In genomic region chr17:57255354-57255753, GRCm38 (mm10) we compare ENCODE assay signal across 12 mouse cellular contexts. TPM values are rescaled to one million over a fixed set of nuclear protein-coding genes. Genes with fewer than 3 reads are reported as not detected.
DNase-seq lines count a peak whose midpoint lies in the region; ATAC-seq and TF ChIP-seq lines count a peak whose summit lies in the region.
"Had no signal": no experiment of that assay in that cellular context is flagged by ENCODE, and none has a peak within 500 bp of the region (broad histone marks: within the 10 kb centered on the region; RNA-seq: fewer than 3 reads in every experiment).

No protein-coding gene starts in this region.

- intact Hi-C loops in heart, postnatal 14 days (cut with DNase I) = no loop called here
- intact Hi-C loops in gastrocnemius, postnatal 14 days (cut with DNase I; ENCODE audit: low total_unique reads) = no loop called here
- intact Hi-C loops in heart, postnatal 36 days (cut with DNase I) = loop anchor here (10.0 kb wide), 2 partner anchors 261 to 791 kb away; partner anchors contain the start of genes Alkbh7 and Clpp

- H3K4me3 ChIP-seq in lung, adult 2 months (replicated peaks; ENCODE audit: extremely low read depth, low read depth, low read length) = no peak overlapping the region
- H3K4me3 ChIP-seq: hindbrain, embryonic 13.5 days; midbrain, embryonic 15.5 days had no signal

- WGBS in lung, adult 2 months = 69% methylated on average over 14 of the region's 14 CpGs

- TF ChIP-seq CTCF in lung, adult 2 months (IDR thresholded peaks at IDR 0.05; ENCODE audit: insufficient read depth, low read length) = no peak

- no peaks in the 10 kb centered on the region for H3K4me1 ChIP-seq in lung, adult 2 months (ENCODE audit: control insufficient read depth, insufficient read depth, low read length)

- TF ChIP-seq POLR2A in lung, adult 2 months (IDR thresholded peaks at IDR 0.05; ENCODE audit: borderline replicate concordance, extremely low read depth, low read depth, low read length) = no peak

- DNase-seq in heart, adult 8-10 months (ENCODE audit: low spot score) = peak; percentile 60
- DNase-seq in heart, postnatal 14 days = no peak
- peak; percentile 64 to 68 for DNase-seq in lung, adult 18-20 months
- no peak for DNase-seq in lung, adult 2 months
- DNase-seq in gastrocnemius, postnatal 14 days = peak; percentile 11
- DNase-seq in heart, postnatal 36 days = peak; percentile 63
- DNase-seq: cerebellum, postnatal 10 days; right cerebral cortex, adult 18-20 months; thymus, adult 2 months had no signal

- ATAC-seq in monocyte, adult 5-6 weeks (replicated peaks; ENCODE audit: insufficient number of reproducible peaks, low FRiP score, low TSS enrichment, poor library complexity, severe bottlenecking) = no peak
- ATAC-seq: midbrain, embryonic 15.5 days had no signal

RNA-seq across cellular contexts. Expression of gene Trip10, which starts 6.1 kb away (rescaled TPM):
- total RNA-seq in heart, adult 8-10 months (2022) = 100 to 1,000 TPM; 117 to 154 (median 134) TPM
- total RNA-seq in heart, postnatal 14 days (2021) = 10 to 100 TPM; 72.3 to 77.5 TPM
- 43.0 and 50.7 TPM in 2 replicates for polyA plus RNA-seq in lung, adult 2 months (2012; rRNA removed)
- total RNA-seq in gastrocnemius, postnatal 14 days (2021) = 10 to 100 TPM; 69.4 to 75.6 TPM
- 100 to 1,000 TPM; 113 to 124 TPM for total RNA-seq in heart, postnatal 36 days (2021)
- total RNA-seq in monocyte, adult 5-6 weeks (2017) = 4.5 to 10.8 TPM (median 9.2 TPM) in 3 replicates

RNA-seq across cellular contexts. Expression of gene Gpr108, which starts 7.1 kb away (rescaled TPM):
- 10 to 100 TPM; 29.1 to 35.0 (median 31.0) TPM for total RNA-seq in heart, adult 8-10 months (2022)
- total RNA-seq in heart, postnatal 14 days (2021) = 10 to 100 TPM; 25.9 to 26.8 TPM
- polyA plus RNA-seq in lung, adult 2 months (2012; rRNA removed) = 62.1 and 68.2 TPM in 2 replicates
- total RNA-seq in gastrocnemius, postnatal 14 days (2021) = 10 to 100 TPM; 21.8 to 24.6 TPM
- 10 to 100 TPM; 32.0 to 32.1 TPM for total RNA-seq in heart, postnatal 36 days (2021)
- 27.2 to 32.8 TPM (median 27.8 TPM) in 3 replicates for total RNA-seq in monocyte, adult 5-6 weeks (2017)

RNA-seq across cellular contexts. Expression of gene Vav1, which starts 23.5 kb away (rescaled TPM):
- total RNA-seq in heart, adult 8-10 months (2022) = 1 to 10 TPM; 1.1 to 1.9 (median 1.4) TPM
- 1 to 10 TPM; 2.2 to 5.5 TPM for total RNA-seq in heart, postnatal 14 days (2021)
- polyA plus RNA-seq in lung, adult 2 months (2012; rRNA removed) = 8.2 and 12.3 TPM in 2 replicates
- total RNA-seq in gastrocnemius, postnatal 14 days (2021) = under 1 TPM; 0.66 to 0.93 TPM
- 1 to 10 TPM; 1.4 to 2.5 TPM for total RNA-seq in heart, postnatal 36 days (2021)
- 267 to 324 TPM (median 306 TPM) in 3 replicates for total RNA-seq in monocyte, adult 5-6 weeks (2017)

RNA-seq across cellular contexts. Expression of gene C3, which starts 27.4 kb away (rescaled TPM):
- 100 to 1,000 TPM in 2 of 4 experiments, 10 to 100 TPM in 2; 65.8 to 155 (median 120) TPM for total RNA-seq in heart, adult 8-10 months (2022)
- total RNA-seq in heart, postnatal 14 days (2021) = 10 to 100 TPM; 47.9 to 65.0 TPM
- polyA plus RNA-seq in lung, adult 2 months (2012; rRNA removed) = 254 and 275 TPM in 2 replicates
- total RNA-seq in gastrocnemius, postnatal 14 days (2021) = 1 to 10 TPM in 1 of 2 experiments, under 1 TPM in 1; 0.60 to 1.2 TPM
- total RNA-seq in heart, postnatal 36 days (2021) = 10 to 100 TPM; 96.2 to 97.5 TPM
- total RNA-seq in monocyte, adult 5-6 weeks (2017) = 96.6 to 152 TPM (median 129 TPM) in 3 replicates

Comparison
In these comparisons a context has a peak if more than half of its experiments do, and no peak if none do; other contexts are left out.
1. DNase-seq: peak in heart, adult 8-10 months (single experiment), lung, adult 18-20 months (2 of 2), gastrocnemius, postnatal 14 days (single experiment) and heart, postnatal 36 days (2 of 2); none in heart, postnatal 14 days (0 of 2) and lung, adult 2 months (single experiment).
2. RNA of gene Vav1, which starts 23.5 kb away (total RNA-seq): 267 to 324 TPM in monocyte, adult 5-6 weeks; 2.2 to 5.5 TPM in heart, postnatal 14 days, 1.4 to 2.5 TPM in heart, postnatal 36 days, 1.1 to 1.9 TPM in heart, adult 8-10 months and 0.66 to 0.93 TPM in gastrocnemius, postnatal 14 days; every median in the first group is over 10 times any median in the second.